Mouse (Mus musculus): Measurements from ENCODE around the gene Arl14ep. TPM values are rescaled to one million over a fixed set of nuclear protein-coding genes. Genes with fewer than 3 reads are reported as not detected.
"Not testable (repeated sequence)": the region's sequence is repeated elsewhere in the genome, so short reads cannot be mapped to it uniquely, and the experiment has no call there.

Arl14ep gene
- total RNA-seq (2021), result 10 to 100 TPM; 45.4 to 46.2 TPM
- long read RNA-seq, experiment 1, partial matches to known transcripts, result 2 of 11 reads
- long read RNA-seq, experiment 1, other reads (novel, unspliced or antisense), result 7 of 11 reads
- long read RNA-seq, experiment 2, partial matches to known transcripts, result 5 of 11 reads
- long read RNA-seq, experiment 2, other reads (novel, unspliced or antisense), result 4 of 11 reads

DNA sequence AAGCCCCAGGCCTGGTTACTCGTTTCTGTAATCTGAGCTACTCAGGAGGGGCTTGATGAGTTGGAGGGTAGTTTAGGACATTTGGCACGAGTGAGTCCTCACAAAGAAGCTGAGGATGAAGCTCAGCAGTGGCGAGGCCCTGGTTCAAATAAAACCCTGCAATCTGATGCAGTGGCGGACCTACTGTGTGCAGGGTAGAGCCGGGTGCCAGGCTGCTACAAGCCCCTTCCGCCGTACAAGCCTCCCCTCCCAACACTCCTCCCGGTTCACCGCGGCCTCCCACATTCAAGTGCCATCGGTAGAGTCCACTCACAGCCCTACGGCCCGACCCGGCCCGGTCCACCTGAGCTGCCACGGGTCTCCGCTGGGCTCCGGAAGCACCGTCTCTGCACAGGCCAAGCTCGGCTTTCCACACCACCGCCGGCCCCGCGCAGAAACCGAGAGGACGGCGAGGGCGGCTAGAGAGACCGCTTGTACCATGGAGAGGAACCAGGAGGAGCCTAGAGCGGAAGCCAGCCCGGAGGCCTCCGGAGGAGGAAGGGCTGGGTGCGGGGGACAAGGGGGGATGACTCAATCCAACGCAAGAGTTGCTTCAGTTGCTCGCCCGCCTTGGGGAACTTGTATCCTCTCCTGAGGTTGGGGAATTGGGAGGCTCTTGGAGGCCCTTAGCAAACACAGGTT, at the start of gene Arl14ep:
Gene Arl14ep (minus strand): TSS at position 466 of the 681 bp plus-strand sequence.
- peak; percentile 83 to 87 for DNase-seq (ENCODE audit: low spot score in 2 of 2)

- no peak for DNase-seq (ENCODE audit: low spot score in 2 of 2)
Observed at GRCm38 (mm10) chr2:107022713-107023112, 48.5 kb upstream of the Arl14ep start.

DNA sequence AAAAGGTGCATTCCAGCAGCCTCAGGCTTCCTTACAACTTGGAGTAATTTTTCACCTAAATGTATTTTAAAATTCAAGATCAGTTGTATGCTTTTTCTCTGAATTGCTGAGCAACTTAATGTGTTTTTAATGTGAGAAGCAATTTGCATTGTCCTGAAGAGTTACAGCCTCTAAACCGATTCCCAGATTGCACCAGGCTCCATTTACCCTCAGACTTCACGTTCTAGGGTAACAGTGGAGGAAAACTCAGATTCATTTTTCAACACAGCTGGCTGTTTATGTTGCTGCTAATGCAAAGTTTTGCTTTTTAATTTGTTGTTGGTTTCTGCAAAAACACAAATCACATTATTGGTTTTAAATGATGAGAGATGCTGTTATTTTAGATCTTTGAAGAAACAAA, 45.1 kb upstream of the Arl14ep start:
- no peak for DNase-seq (ENCODE audit: low spot score in 2 of 2)

DNA sequence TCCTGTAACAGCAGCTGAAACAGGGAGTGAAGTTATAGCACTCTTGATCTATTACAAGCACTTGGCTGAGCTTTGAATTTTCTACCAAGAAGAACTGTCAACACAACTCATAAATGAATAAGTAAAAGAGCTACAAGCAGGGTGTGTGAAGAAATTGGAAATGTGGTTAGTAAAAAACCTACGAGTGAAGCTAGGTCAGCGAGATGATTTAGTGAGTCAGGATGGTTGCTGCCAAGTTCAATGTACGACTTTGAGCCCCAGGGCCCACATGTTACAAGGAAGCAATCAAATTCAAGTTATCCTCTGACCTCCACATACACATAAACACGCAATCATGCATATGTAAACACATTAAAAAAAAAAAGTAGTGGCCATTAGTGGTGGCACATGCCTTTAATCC, 38.9 kb upstream of the Arl14ep start:
- DNase-seq (ENCODE audit: low spot score in 2 of 2), result no peak

DNA sequence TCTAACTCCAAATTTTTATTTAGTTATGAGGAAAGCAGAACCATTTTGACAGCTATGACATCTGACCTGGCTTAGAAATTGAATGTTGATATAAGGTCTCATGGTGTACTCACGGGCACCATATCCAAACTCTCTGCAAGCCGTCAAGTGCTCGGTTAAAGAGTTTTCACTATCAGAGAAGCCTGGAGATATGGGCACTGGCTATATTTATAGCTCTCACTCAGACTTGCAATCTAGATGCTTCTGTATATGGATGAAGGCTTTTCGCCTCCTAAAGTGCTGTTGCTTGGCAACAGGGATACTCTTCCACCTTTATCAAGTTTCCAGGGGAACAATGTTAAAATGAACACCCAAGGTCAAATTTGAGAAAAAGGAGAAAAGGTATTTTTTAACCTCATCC, 38.1 kb upstream of the Arl14ep start:
- DNase-seq (ENCODE audit: low spot score in 2 of 2), result no peak

- DNase-seq (ENCODE audit: low spot score in 2 of 2), result no peak
Observed at GRCm38 (mm10) chr2:107010160-107010559, 35.9 kb upstream of the Arl14ep start.

GRCm38 (mm10) chr2:107006378-107006777, 32.2 kb upstream of the Arl14ep start:
- DNase-seq (ENCODE audit: low spot score in 2 of 2), result no peak

GRCm38 (mm10) chr2:107005876-107006275, 31.7 kb upstream of the Arl14ep start:
- not testable (repeated sequence) for DNase-seq (ENCODE audit: low spot score in 2 of 2)

DNA sequence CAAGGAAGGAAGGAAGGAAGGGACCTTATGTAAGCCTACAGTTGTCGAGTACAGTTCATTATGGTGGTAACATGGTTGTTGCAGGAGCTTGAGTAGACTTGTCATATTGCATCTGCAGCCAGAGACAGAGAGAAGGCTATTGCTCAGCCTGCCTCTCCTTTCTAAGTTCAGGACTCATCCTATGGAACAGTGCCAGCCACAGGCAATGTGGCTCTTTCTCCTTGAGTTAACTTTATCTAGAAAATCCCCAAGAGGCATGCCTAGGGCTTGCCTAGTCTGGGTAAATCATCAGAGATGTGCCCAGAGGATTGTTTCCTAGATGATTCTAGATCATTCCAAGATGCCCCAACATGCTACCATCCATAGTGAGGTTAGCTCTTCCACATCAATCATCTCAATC, 17.0 kb upstream of the Arl14ep start:
- DNase-seq (ENCODE audit: low spot score in 2 of 2), result no peak

GRCm38 (mm10) chr2:106984945-106985344, 10.7 kb upstream of the Arl14ep start:
- no peak for DNase-seq (ENCODE audit: low spot score in 2 of 2)

- no peak for DNase-seq (ENCODE audit: low spot score in 2 of 2)
Observed at GRCm38 (mm10) chr2:106982503-106982902, 8.3 kb upstream of the Arl14ep start.

GRCm38 (mm10) chr2:106976472-106976871, 2.2 kb upstream of the Arl14ep start:
- DNase-seq (ENCODE audit: low spot score in 2 of 2), result no peak

DNA sequence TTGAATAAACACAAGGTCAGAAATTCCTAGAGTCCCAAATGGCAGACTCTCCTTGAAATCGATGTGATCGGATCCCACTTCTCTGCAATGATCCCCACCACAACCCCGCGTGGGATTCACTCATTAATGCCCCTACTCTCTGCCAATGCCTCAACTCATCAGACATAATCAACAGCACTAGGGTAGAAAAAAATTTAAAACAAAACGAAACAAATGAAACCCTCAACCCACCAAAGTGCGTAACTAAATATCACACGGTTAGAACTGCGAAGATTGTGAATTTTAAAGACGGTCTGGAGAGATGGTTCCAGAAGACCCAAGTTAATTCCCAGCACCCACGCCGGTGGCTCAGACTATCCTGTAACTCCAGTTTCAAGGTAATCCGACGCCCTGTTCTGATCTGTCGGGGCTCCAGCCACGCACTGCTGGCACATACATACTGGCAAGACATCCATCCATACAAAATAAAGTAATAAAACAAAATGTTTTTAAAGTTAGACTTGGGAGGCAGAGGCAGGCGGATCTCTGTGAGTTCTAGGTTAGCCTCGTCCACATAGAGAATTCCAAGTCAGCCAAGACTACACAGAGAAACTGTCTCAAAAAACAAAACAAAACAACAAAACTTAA, 779 bp downstream of the Arl14ep start:
- DNase-seq (ENCODE audit: low spot score in 2 of 2), result no peak

DNA sequence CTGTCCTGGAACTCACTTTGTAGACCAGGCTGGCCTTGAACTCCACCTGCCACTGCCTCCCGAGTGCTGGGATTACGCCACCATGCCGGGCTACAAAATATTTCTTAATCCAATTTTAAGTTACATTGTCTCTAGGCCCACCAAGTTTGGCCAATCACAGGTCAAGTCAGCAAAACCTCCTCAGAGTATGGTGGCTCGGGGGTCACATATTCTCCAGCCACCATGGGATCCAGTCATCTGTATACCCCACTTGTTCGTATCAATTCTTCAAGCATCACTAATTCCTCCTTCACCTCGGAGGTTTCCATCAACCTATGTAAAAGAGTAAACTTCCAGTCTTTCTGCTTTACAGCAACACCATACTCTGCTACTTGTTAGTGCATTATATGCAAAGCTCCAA, 1.4 kb downstream of the Arl14ep start:
- DNase-seq (ENCODE audit: low spot score in 2 of 2), result no peak

DNA sequence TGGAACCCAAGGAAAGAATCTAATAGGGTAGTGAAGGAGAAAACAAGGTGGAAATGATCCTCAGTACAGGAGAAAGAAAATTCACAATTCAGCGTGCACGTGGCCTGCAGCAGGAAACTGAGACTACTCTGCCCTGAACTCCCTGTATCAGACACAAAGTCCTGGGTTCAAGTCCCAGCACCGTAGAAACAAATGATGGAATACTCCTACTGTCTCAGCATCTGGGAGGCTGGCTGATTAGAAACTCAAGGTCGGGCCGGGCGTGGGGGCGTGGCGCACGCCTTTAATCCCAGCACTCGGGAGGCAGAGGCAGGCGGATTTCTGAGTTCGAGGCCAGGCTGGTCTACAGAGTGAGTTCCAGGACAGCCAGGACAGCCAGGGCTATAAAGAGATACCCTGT, 3.3 kb downstream of the Arl14ep start:
- DNase-seq (ENCODE audit: low spot score in 2 of 2), result no peak

DNA sequence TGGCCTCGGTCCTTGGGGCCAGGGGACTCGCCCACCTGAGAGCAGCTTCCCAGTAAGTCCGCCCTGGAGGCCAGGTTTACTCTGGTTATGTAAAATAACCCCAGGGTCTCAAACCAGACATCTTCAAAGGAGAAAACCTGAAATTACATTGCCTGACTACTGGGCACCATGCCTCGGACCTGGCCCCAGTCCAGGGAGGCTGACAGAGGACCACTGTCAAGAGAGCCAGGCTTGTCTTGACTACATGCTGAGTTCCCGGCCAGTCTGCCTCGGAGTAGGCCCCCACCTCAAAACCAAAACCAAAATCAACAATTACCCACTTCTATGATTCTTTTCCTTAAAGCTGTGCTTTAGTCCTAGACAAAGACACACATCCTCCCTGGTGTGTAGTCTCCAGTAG, 5.9 kb downstream of the Arl14ep start:
- DNase-seq (ENCODE audit: low spot score in 2 of 2), result no peak

DNA sequence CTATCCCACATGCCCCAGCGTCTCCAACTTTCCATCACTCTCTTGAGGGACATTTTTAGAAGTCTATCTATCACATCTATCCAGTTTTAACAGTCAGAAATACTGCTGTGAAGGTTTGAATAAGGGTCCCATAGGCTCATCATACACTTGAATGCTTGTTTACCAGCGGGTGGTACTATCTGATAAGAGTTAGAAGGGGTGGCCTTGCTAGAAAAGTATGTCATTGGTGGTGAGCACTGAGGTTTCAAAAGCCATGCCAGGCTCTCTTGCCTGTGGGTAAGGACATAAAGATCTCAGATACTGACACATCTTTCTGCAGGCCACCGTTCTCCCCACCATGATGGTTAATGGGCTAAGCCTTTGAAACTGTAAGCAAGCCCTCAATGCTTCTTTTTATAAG, 10.7 kb downstream of the Arl14ep start:
- no peak for DNase-seq (ENCODE audit: low spot score in 2 of 2)

- DNase-seq (ENCODE audit: low spot score in 2 of 2), result no peak
Observed at GRCm38 (mm10) chr2:106961650-106962049, 12.6 kb downstream of the Arl14ep start.

- no peak for DNase-seq (ENCODE audit: low spot score in 2 of 2)
Observed at GRCm38 (mm10) chr2:106961066-106961465, 13.2 kb downstream of the Arl14ep start.

- DNase-seq (ENCODE audit: low spot score in 2 of 2), result peak in 1 of 2 experiments; percentile 14
Observed at GRCm38 (mm10) chr2:106960237-106960636, 14.0 kb downstream of the Arl14ep start.

DNA sequence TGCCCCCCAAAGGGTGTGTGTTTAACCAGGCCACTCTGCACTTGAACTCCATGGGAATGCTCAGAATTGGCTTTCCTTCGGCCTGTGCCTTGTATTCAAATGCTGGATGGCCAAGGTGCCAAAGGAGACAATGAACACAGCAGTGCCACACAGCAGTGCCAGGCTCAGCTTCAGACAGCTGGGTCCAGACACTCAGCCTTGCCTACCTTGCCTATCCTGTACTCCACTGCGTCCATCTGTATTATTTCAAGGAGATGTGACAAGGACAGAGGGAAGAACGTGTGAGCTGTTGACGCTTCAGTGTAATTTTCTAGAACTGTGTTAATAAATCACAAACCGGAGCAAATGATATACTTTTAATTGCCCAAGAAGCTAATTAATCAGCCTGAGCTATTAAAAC, 14.8 kb downstream of the Arl14ep start:
- DNase-seq (ENCODE audit: low spot score in 2 of 2), result no peak

DNA sequence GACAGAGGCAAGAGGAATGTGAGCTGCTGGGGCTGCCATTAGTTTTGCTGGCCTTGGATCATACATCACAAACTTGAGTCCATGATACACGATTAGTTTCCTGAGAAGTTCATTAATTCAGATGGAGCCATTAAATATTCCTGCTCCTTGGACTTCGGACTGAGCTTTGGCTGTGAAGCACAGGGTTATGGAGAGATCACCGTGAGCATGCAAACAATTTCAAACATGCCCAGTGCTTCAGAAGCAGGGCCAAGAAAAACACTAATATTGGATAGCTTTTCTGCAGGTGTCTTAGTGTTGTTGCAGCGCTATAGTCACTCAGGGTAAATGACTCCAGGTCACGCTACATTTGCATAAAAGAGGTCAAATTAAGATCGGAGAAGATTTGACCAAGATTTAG, 15.3 kb downstream of the Arl14ep start:
- DNase-seq (ENCODE audit: low spot score in 2 of 2), result no peak

- DNase-seq (ENCODE audit: low spot score in 2 of 2), result no peak
Observed at GRCm38 (mm10) chr2:106956146-106956545, 18.1 kb downstream of the Arl14ep start.

Data from layer of hippocampus, postnatal 14 days (tissue).